Mouse (Mus musculus) frontal cortex, postnatal 36 days (tissue): ENCODE data around the gene Epop.
A peak's percentile ranks its signal among the peaks of the same experiment; 100 is the strongest.

Source experiments
- DNase-seq, 2 experiments: peaks; one replicate each; pipeline ENCODE4 v3.0.0; 2022; ENCODE audit warnings: low spot score in 2 of 2

Gene Epop

GRCm38 (mm10) chr11:97590227-97590960 lies 39.1 kb downstream of the Epop start:
- peak; percentile 60 to 82 for DNase-seq

GRCm38 (mm10) chr11:97589216-97589615 lies 40.3 kb downstream of the Epop start:
- DNase-seq, result peak; percentile 57 to 70

GRCm38 (mm10) chr11:97585932-97586331 lies 43.6 kb downstream of the Epop start:
- DNase-seq, result no peak

- DNase-seq, result no peak
Measured at GRCm38 (mm10) chr11:97584476-97584875, 45.0 kb downstream of the Epop start.

- DNase-seq, result no peak
Measured at GRCm38 (mm10) chr11:97579088-97579857, 50.2 kb downstream of the Epop start.

- DNase-seq, result no peak
Measured at GRCm38 (mm10) chr11:97578286-97578685, 51.2 kb downstream of the Epop start.
